In the genomic region with DNA sequence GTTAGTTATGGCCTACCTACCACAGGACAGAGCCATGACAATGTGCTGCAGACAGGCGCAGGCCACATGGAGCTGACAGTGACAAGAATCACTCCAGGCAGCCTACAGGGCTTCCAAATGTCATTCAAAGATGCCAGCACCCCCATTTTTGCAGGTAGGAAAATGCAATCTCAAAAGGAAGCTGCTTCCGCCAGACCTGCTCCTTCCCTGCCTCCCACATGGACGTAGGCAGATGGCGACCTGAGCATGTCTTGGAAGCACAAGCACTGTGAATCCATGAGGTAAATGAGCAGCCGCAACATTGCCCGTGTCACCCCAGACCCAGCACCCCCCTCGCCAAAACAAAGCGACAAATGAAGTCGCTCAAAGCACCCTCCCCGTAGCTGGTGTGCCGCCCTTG, we compare ENCODE assay signal across 10 mouse cellular contexts.
"Had no signal": no experiment of that assay in that cellular context is flagged by ENCODE, and none has a peak within 500 bp of the region (broad histone marks: within the 10 kb centered on the region; RNA-seq: fewer than 3 reads in every experiment).

No protein-coding gene starts in this region.

- DNase-seq: kidney, adult 9 months; kidney, postnatal 14 days; liver; liver, embryonic 13.5 days; liver, postnatal 0 days; lung, postnatal 14 days; right cerebral cortex, adult 18-20 months; right cerebral cortex, postnatal 25 days; thymus, postnatal 4 days had no signal

- ATAC-seq: liver, postnatal 0 days; midbrain, embryonic 13.5 days had no signal
